Mouse (Mus musculus) midbrain, embryonic 14.5 days (tissue): ENCODE data around the gene Pllp. TPM values are rescaled to one million over a fixed set of nuclear protein-coding genes. Genes with fewer than 3 reads are reported as not detected.

Experiments used
- ATAC-seq: fragments of 200-750 bp; cut with Nextera tagmentation; 2 replicates; pipeline ENCODE4 v1.8.0; 2017; ENCODE audit warnings: moderate number of reproducible peaks, moderate library complexity; ENCODE audit not compliant: low FRiP score, low TSS enrichment
- DNase-seq: peaks from one replicate; pipeline ENCODE4 v3.0.0-alpha.2; 2015
- H3K27ac ChIP-seq: fragments of 300-500 bp; sonication (generic); replicated peaks from 2 replicates; pipeline ENCODE4 v1.5.1; 2014; ENCODE audit warnings: mild to moderate bottlenecking, low read depth, low read length, moderate library complexity
- H3K27me3 ChIP-seq: fragments of 300-500 bp; sonication (generic); 2 replicates; pipeline ENCODE4 v1.6.1; 2014; ENCODE audit warnings: low read length, control low read depth, mixed read lengths; ENCODE audit not compliant: control insufficient read depth, insufficient read depth
- H3K36me3 ChIP-seq: fragments of 300-500 bp; sonication (generic); 2 replicates; pipeline ENCODE4 v1.6.1; 2014; ENCODE audit warnings: low read length, control low read depth; ENCODE audit not compliant: control insufficient read depth, insufficient read depth
- H3K4me1 ChIP-seq: fragments of 300-500 bp; sonication (generic); 2 replicates; pipeline ENCODE4 v1.6.1; 2014; ENCODE audit warnings: mild to moderate bottlenecking, antibody characterized with exemption, low read length, control low read depth; ENCODE audit not compliant: control insufficient read depth, insufficient read depth
- H3K4me2 ChIP-seq: fragments of 300-500 bp; sonication (generic); 2 replicates; pipeline ENCODE4 v1.6.1; 2014; ENCODE audit warnings: mild to moderate bottlenecking, low read length, moderate library complexity
- H3K4me3 ChIP-seq: fragments of 300-500 bp; sonication (generic); replicated peaks from 2 replicates; pipeline ENCODE4 v1.5.1; 2014; ENCODE audit warnings: low read depth, low read length
- H3K9ac ChIP-seq: fragments of 300-500 bp; sonication (generic); replicated peaks from 2 replicates; pipeline ENCODE4 v1.6.1; 2014; ENCODE audit warnings: mild to moderate bottlenecking, low read length, moderate library complexity
- H3K9me3 ChIP-seq: fragments of 300-500 bp; sonication (generic); 2 replicates; pipeline ENCODE4 v1.6.1; 2016; ENCODE audit warnings: low read length, control low read depth, mixed read lengths; ENCODE audit not compliant: control insufficient read depth
- WGBS: fragments of 180-500 bp; shearing (Covaris S2); extraction: QIAGEN DNeasy Blood & Tissue Kit; methylation state at CpG from one replicate; pipeline ENCODE4 v1.1.7; 2014; 5-methylcytosine and 5-hydroxymethylcytosine counted together
- polyA plus RNA-seq: library from polyadenylated mRNA; unstranded; fragments of >200 nt; fragmentation: Nextera tagmentation; extraction: Ambion mirVana; gene quantifications from 2 replicates; pipeline ENCODE4 v1.2.1, GENCODE M21; 2014

The Pllp gene
- polyA plus RNA-seq, 1 experiment from 2014 or later = 1.3 TPM

DNA sequence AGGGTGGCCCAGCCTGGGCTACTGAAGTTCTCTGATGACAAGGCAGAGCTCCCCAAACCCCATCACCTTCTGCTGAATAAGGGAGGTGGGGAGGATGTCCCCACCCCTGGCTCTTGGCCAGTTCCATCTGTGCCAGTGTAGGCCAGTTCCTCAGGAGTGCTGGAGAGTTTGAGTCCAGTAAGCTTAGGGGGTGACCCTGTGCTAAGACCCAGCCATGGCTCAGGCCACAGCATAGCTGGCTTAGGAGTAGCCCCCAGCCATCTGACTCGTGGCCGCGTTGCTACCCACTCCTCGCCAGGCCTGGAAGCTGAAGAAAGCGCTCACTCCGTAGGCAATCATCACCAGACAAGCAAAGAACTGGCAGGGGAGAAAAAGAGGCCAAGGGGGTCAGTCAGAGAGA lies 20.2 kb downstream of the Pllp start:
- Histone ChIP-seq H3K9me3 (no peaks in the 10 kb centered on the region), H3K4me1 (no peaks in the 10 kb centered on the region), H3K9ac (no peak overlapping the region), H3K27me3 (no peaks in the 10 kb centered on the region), H3K4me2 (no peak overlapping the region), H3K36me3 (peaks cover 46% of the 10 kb centered on the region), H3K4me3 (no peak overlapping the region), H3K27ac (no peak overlapping the region)
- ATAC-seq (peak; percentile 40; the same call in 1 of the 2 replicates), DNase-seq (no peak)
- WGBS = 84% methylated on average over 6 of the region's 6 CpGs

DNA sequence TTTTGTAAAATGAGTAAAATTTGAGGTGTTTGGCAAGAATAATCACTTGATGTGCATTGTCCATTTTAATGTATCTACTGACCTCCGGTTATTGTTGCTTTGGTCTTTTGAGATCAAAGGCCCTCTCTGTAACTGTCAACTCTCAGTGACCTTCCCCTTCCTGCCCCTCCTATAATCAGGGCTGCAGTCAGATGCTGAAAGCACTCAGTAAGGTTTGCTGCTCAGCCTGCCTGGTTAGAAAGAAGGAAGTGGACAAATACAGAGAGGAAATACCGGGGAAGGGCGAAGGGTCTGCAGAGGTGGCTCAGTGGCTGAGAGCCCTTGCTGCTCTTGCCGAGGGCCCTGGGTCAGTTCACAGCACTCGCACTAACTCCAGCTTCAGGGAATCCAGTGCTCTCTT lies 21.7 kb downstream of the Pllp start:
- DNase-seq (no peak), ATAC-seq (no peak)
- no peak overlapping the region for H3K27ac ChIP-seq
- peaks cover 57% of the 10 kb centered on the region for H3K36me3 ChIP-seq
- H3K4me3 ChIP-seq = no peak overlapping the region
- H3K4me1 ChIP-seq = no peaks in the 10 kb centered on the region
- no peak overlapping the region for H3K4me2 ChIP-seq
- 94% methylated on average over 5 of the region's 5 CpGs for WGBS
- H3K9ac ChIP-seq = no peak overlapping the region
- H3K9me3 ChIP-seq = no peaks in the 10 kb centered on the region
- no peaks in the 10 kb centered on the region for H3K27me3 ChIP-seq

DNA sequence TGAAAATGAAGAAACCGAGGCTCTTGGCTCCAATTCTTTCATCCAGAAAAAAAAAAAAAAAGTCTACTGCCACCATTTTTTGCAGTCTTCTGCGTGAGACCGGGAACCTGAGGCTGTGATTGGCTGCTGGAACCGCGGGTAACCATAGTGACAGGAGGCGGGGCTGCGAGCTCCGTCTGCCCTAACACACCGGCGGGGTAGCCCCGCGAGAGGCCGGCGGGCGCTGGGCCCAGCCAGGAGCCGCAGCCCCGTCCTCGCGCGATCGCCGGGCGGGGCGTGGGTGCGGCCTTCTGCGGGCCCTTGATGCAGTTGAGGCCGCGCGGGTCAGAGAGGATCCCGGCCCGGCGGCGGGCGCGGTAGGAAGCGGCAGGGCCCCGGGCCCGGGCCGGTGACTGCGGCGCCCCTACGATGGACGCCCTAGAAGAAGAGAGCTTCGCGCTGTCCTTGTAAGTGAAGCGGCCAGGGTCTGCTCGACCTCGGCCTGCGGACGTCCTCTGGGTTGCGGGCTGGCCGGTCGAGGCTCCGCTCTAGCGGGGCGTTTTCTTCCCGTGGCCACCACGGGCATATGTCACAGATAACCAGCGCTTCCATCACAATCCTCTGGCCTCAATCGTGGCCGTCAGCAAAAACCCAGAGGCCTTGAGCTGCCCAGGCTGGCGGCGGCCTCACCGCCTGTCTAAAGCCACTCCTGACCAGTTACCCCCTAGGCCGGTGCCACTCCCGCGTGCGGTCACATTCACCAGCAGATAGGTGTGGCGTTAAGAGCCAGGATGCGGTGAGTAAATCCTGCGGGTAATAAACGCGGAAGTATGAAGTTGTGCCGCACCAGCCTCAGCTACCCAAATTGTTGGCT lies 29.4 kb downstream of the Pllp start, which contains the start of gene Arl2bp:
Gene Arl2bp, plus strand, starts transcription at position 145 of the 853 bp plus-strand sequence.
- ATAC-seq (peak; percentile 99), DNase-seq (peak; percentile 96)
- under 1% methylated on average over 74 of the region's 74 CpGs for WGBS
- Histone ChIP-seq H3K4me2 (peak within 1 kb of the TSS; percentile 75), H3K4me1 (peaks cover 14% of the 10 kb centered on the region), H3K27me3 (no peaks in the 10 kb centered on the region), H3K9me3 (no peaks in the 10 kb centered on the region), H3K9ac (peak within 1 kb of the TSS; percentile 97), H3K36me3 (peaks cover 30% of the 10 kb centered on the region), H3K4me3 (peak within 1 kb of the TSS; percentile 88), H3K27ac (peak within 1 kb of the TSS; percentile 88)

DNA sequence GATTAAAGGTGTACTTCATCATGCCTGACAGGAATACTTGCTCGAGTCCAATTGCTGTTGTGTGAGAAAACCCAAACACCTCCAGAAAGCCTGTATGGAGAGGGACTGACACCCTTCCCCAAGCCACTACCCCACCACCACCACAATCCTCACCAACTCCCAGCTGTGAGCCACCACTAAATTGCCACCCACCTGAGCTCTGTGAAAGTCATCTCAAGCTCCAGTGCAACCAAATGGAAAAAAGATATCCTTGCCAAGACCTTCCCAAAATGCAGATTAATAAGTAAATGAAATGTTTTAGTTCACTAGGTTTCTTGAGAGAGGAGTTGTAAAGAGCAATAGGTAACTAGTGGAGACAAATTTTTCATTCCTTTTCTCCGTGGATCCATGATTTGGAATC lies 31.4 kb downstream of the Pllp start:
- Histone ChIP-seq H3K4me3 (no peak overlapping the region), H3K36me3 (peaks cover 21% of the 10 kb centered on the region), H3K27me3 (no peaks in the 10 kb centered on the region), H3K9me3 (no peaks in the 10 kb centered on the region), H3K27ac (no peak overlapping the region), H3K4me2 (no peak overlapping the region), H3K9ac (no peak overlapping the region), H3K4me1 (peaks cover 14% of the 10 kb centered on the region)
- DNase-seq = no peak
- ATAC-seq = no peak
- WGBS = 85% methylated on average over 2 of the region's 2 CpGs

DNA sequence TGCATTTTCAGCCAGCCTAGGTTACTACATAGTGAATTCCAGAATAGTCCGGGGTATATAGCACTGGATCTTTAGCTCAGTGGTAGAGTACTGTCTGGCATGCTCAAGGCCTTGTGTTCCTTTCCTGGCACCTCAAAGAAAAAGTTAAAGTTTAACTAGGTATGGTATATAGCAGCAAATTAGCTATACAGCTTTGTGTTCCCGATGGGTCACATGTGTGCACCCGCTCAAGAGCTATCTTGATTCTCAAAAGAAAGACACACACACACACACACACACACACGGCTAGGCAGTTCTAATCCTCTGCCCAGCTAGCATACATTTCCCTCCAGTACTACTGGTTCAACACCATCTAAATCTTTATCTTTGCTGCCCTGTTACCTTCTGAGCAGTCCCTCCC lies 35.7 kb downstream of the Pllp start:
- Histone ChIP-seq H3K27ac (no peak overlapping the region), H3K4me3 (no peak overlapping the region), H3K4me2 (no peak overlapping the region), H3K9ac (no peak overlapping the region), H3K9me3 (no peaks in the 10 kb centered on the region), H3K36me3 (peaks cover 37% of the 10 kb centered on the region), H3K4me1 (no peaks in the 10 kb centered on the region), H3K27me3 (no peaks in the 10 kb centered on the region)
- ATAC-seq (no peak), DNase-seq (no peak)
- WGBS = 91% methylated on average over 4 of the region's 4 CpGs

DNA sequence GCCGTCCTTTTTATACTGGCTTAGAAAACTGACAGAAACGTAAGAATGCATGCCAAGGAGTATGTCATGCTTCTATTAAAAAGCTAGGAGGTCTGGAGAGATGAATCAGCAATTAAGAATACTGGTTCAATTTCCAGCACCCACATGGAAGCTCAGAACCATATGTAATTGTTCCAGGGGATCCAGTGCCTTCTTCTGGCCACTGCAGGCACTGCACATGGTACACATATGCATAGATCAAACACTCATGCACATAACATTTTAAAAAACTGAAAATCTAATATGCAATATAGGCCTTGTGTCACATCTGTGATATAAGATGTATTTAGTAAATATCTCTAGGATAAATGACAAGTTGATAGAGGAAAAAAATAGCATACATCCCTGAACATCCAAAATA lies 38.0 kb downstream of the Pllp start:
- DNase-seq (no peak), ATAC-seq (no peak)
- no peak overlapping the region for H3K9ac ChIP-seq
- no peak overlapping the region for H3K4me2 ChIP-seq
- H3K27ac ChIP-seq = no peak overlapping the region
- H3K27me3 ChIP-seq = no peaks in the 10 kb centered on the region
- peaks cover 56% of the 10 kb centered on the region for H3K36me3 ChIP-seq
- no peaks in the 10 kb centered on the region for H3K9me3 ChIP-seq
- H3K4me1 ChIP-seq = no peaks in the 10 kb centered on the region
- no peak overlapping the region for H3K4me3 ChIP-seq
- 88% methylated on average over 2 of the region's 2 CpGs for WGBS

DNA sequence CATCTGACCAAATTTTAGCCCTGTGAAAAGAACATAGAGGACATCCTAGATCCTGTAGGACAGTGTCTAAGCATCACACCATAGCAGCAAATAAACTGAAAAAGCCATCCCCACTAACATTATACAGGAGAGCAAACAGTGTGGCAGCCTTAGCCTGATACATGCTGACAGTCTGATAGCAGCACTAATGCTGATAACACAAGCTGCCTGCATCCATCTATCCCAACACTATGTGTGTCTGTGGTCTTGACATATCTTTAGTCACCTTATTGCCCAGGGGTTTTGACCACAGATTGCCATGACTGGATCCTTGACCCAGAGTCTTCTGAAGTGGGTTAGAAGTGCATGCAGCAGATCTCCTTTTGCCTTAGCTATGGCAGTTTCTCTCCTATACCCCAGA lies 41.1 kb downstream of the Pllp start:
- ATAC-seq (no peak), DNase-seq (no peak)
- H3K27me3 ChIP-seq = no peaks in the 10 kb centered on the region
- H3K4me2 ChIP-seq = no peak overlapping the region
- H3K9me3 ChIP-seq = no peaks in the 10 kb centered on the region
- H3K9ac ChIP-seq = no peak overlapping the region
- no peak overlapping the region for H3K4me3 ChIP-seq
- no peaks in the 10 kb centered on the region for H3K4me1 ChIP-seq
- peaks cover 76% of the 10 kb centered on the region for H3K36me3 ChIP-seq
- no peak overlapping the region for H3K27ac ChIP-seq

DNA sequence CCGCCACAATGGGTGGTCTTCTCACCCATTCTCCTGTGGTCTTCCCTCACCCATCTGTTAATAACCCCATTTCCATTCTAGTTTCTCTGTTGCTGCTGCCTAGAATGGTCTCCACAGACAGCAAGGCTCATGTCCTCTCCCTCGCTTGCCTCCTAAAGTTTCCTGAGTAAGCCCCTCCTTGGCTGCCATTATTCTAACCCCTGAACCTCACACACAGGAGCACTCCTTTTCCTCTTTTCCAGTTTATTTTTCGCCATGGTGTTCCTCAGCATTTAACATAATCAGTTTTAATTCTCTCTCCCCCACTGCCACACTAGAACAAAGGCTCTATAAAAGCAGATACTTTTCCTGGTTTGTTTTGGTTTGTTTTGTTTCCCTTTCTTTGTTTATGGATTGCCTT lies 43.1 kb downstream of the Pllp start:
- Histone ChIP-seq H3K9ac (no peak overlapping the region), H3K9me3 (no peaks in the 10 kb centered on the region), H3K27ac (no peak overlapping the region), H3K36me3 (peaks cover 77% of the 10 kb centered on the region), H3K4me1 (no peaks in the 10 kb centered on the region), H3K27me3 (no peaks in the 10 kb centered on the region), H3K4me2 (no peak overlapping the region), H3K4me3 (no peak overlapping the region)
- 94% methylated on average over 3 of the region's 3 CpGs for WGBS
- DNase-seq (no peak), ATAC-seq (no peak)

DNA sequence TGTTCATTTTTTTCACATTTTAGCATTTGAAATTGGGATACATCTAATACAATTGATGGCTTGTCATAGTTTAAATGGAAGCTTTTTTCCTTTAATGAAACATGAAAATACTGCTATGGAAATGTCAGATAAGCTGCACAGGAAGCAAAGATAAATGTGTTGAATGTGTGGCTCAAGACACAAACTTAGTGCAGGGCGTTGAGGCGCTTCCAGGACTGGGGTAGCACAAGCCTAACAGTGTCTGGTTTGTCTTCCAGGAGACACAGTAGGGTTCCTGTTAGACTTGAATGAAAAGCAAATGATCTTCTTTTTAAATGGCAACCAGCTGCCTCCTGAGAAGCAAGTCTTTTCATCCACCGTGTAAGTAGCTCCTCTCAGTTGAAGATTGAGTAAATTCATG lies 46.6 kb downstream of the Pllp start:
- 45% methylated on average over 3 of the region's 3 CpGs for WGBS
- Histone ChIP-seq H3K4me2 (no peak overlapping the region), H3K27me3 (no peaks in the 10 kb centered on the region), H3K36me3 (peaks cover 76% of the 10 kb centered on the region), H3K27ac (no peak overlapping the region), H3K4me1 (no peaks in the 10 kb centered on the region), H3K4me3 (no peak overlapping the region), H3K9ac (no peak overlapping the region), H3K9me3 (no peaks in the 10 kb centered on the region)
- ATAC-seq = no peak
- DNase-seq = no peak
